Mouse (Mus musculus) heart, adult 2 months (tissue): ENCODE results near the gene Cbfb. TPM values are rescaled to one million over a fixed set of nuclear protein-coding genes. Genes with fewer than 3 reads are reported as not detected.
"Not testable (repeated sequence)": the region's sequence is repeated elsewhere in the genome, so short reads cannot be mapped to it uniquely, and the experiment has no call there.

Experiments used
- DNase-seq, 2 experiments: peaks; one replicate each; pipeline ENCODE4 v3.0.0; 2021
- H3K27ac ChIP-seq: fragments of 200-600 bp; 2 replicates; pipeline ENCODE4 v1.8.1; 2022
- H3K27me3 ChIP-seq: fragments of 200-500 bp; 2 replicates; pipeline ENCODE4 v1.6.1; 2012; ENCODE audit warnings: mild to moderate bottlenecking, low read length, inconsistent platforms, mixed read lengths; ENCODE audit not compliant: control insufficient read depth, insufficient read depth
- H3K36me3 ChIP-seq: fragments of 200-500 bp; 2 replicates; pipeline ENCODE4 v1.6.1; 2012; ENCODE audit warnings: low read length, inconsistent platforms; ENCODE audit not compliant: control insufficient read depth, insufficient read depth
- H3K4me1 ChIP-seq: fragments of 200-500 bp; 2 replicates; pipeline ENCODE4 v1.6.1; 2011; ENCODE audit warnings: low read length; ENCODE audit not compliant: control insufficient read depth, insufficient read depth
- H3K4me3 ChIP-seq: fragments of 200-600 bp; 2 replicates; pipeline ENCODE4 v1.8.1; 2022
- H3K79me2 ChIP-seq: fragments of 200-500 bp; replicated peaks from 2 replicates; pipeline ENCODE4 v1.6.1; 2012; ENCODE audit warnings: mild to moderate bottlenecking, inconsistent platforms, low read length, moderate library complexity, mixed read lengths; ENCODE audit not compliant: control insufficient read depth, insufficient read depth
- H3K9ac ChIP-seq: fragments of 200-500 bp; 2 replicates; pipeline ENCODE4 v1.6.1; 2012; ENCODE audit warnings: low read depth, mild to moderate bottlenecking, control low read depth, inconsistent platforms, low read length, mixed read lengths
- CTCF ChIP-seq: fragments of 200-600 bp; IDR thresholded peaks from 2 replicates; pipeline ENCODE4 v1.8.1; 2022; ENCODE audit warnings: antibody characterized with exemption, mild to moderate bottlenecking, moderate library complexity
- EP300 ChIP-seq: fragments of 200-500 bp; IDR thresholded peaks from 2 replicates; pipeline ENCODE4 v1.6.1; 2011; ENCODE audit warnings: low read depth, low read length, control low read depth; ENCODE audit not compliant: insufficient read depth
- POLR2A ChIP-seq: fragments of 200-500 bp; IDR thresholded peaks from 2 replicates; pipeline ENCODE4 v1.6.1; 2011; ENCODE audit warnings: mild to moderate bottlenecking, low read depth, low read length, control low read depth; ENCODE audit not compliant: insufficient read depth
- WGBS: fragments of 180-500 bp; shearing (Covaris S2); methylation state at CpG from one replicate; pipeline ENCODE4 v1.1.7; 2018; 5-methylcytosine and 5-hydroxymethylcytosine counted together
- intact Hi-C: fragments of 180-260 bp; cut with DNase I; formaldehyde crosslinking; loops from one replicate; pipeline ENCODE4 v1.15.1; 2025
- polyA plus RNA-seq: library from polyadenylated mRNA; depleted of rRNA; stranded (reverse); fragments of >200 nt; gene quantifications from 2 replicates; pipeline ENCODE4 v1.2.3, GENCODE M21; 2012
- total RNA-seq, 2 experiments: library from RNA; stranded (reverse); gene quantifications; 2 replicates each; pipeline ENCODE4 v1.2.3; 2021

Cbfb gene
- total and polyA plus RNA-seq, 3 experiments: 6.4 to 23.8 (median 23.1) TPM

DNA sequence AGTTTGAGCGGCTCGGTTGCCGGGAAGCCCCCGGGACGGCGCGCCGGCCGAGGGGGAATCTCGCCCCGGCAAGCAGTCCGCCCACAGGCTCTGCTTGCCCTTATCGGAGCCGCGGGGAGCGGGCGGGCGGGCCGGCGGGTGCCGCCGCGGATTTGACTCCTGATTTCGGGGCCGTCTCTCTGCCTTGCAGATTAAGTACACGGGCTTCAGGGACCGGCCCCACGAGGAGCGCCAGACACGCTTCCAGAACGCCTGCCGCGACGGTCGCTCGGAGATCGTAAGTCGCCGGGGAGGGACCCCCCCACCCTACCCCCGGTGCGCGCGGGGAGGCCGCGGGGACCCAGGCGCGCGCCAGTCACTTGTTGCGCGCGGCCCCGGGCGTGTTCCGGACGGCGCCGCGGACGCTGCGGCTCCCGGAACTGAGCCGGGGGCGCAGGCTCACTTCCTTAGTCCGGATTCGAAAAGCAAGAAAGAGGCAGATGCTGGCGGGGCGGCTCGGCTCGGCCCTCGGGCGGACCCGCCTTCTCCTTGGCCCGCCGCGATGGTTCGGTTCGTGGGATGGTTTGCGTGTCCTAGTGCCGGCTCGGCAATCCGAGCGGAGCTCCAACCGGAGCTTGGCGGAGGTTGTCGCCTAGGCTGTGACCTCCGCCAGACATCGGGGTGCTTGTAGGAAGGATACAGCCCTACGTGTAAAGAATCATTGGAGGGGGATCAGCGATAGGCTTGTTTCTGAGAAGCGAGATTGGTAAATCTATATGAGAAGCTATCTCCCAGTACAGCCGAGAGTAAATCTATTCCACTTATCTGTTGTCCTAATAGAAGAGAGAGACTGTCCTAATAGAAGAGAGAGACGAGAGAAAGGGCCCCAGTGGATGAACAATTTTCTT, 885 bp downstream of the Cbfb start:
- H3K79me2 ChIP-seq: no peaks in the 10 kb centered on the region
- no peak for TF ChIP-seq EP300
- TF ChIP-seq POLR2A: 0 out of 2 replicates have a peak, but pooled peaks have one; percentile 14
- H3K27ac ChIP-seq: peak overlapping the region; percentile 94
- no peaks in the 10 kb centered on the region for H3K27me3 ChIP-seq
- peak; percentile 84 to 88 for DNase-seq
- intact Hi-C loops: loop anchor here (2.0 kb wide), 2 partner anchors 33 to 53 kb away; partner anchors contain the start of gene D230025D16Rik
- whole genome bisulfite sequencing: under 1% methylated on average over 82 of the region's 92 CpGs
- H3K4me1 ChIP-seq: peaks cover 1% of the 10 kb centered on the region; the same call in 1 of the 2 replicates
- peak overlapping the region; percentile 93 for H3K4me3 ChIP-seq
- peaks cover 7% of the 10 kb centered on the region for H3K36me3 ChIP-seq
- peak overlapping the region; percentile 90 for H3K9ac ChIP-seq

DNA sequence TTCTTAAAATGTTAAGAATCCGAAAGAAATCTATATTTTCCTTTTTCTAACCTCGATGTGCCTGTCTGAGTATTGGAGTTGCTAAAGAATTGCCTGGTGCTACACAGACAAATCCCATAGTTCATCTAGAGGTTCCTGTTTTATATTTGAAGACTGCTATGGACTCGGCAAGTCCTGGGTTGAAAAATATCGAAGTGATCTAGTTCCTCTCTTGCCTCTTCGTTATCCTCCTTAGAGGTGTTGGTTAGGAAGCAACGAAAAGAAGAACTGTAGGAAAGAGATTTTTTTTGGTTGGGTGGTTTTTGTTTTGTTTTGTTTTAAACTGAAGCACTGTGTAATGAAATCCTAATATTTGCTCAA, 1.5 kb downstream of the Cbfb start:
- intact Hi-C loops: no loop called here
- Histone ChIP-seq H3K4me3 (peak overlapping the region; percentile 93), H3K79me2 (no peaks in the 10 kb centered on the region), H3K27me3 (no peaks in the 10 kb centered on the region), H3K36me3 (peaks cover 7% of the 10 kb centered on the region), H3K9ac (no peak overlapping the region), H3K27ac (peak overlapping the region; percentile 94), H3K4me1 (peaks cover 1% of the 10 kb centered on the region; the same call in 1 of the 2 replicates)
- TF ChIP-seq EP300 (no peak), CTCF (no peak), POLR2A (no peak)
- DNase-seq: no peak
- WGBS: 20% methylated on average over 6 of the region's 6 CpGs

DNA sequence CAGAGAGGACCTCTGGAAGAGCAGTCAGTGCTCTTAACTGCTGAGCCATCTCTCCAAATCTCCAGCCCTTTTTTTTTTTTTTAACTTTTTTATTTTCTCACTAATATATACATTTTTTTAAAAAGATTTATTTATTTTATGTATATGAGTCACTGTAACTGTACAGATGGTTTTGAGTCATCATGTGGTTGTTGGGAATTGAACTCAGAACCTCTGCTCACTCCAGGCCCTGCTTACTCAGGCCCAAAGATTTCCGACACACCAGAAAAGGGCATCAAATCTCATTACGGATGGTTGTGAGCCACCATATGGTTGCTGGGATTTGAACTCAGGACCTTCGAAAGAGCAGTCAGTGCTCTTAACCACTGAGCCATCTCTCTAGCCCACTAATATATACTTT, 4.8 kb downstream of the Cbfb start:
- H3K27ac ChIP-seq, H3K4me1 ChIP-seq, H3K79me2 ChIP-seq, H3K36me3 ChIP-seq, H3K4me3 ChIP-seq, DNase-seq, intact Hi-C loops, H3K27me3 ChIP-seq, H3K9ac ChIP-seq: not testable (repeated sequence)
- WGBS: 97% methylated on average over 3 of the region's 3 CpGs

- no peak overlapping the region for H3K4me3 ChIP-seq
- peaks cover 3% of the 10 kb centered on the region; the same call in 1 of the 2 replicates for H3K79me2 ChIP-seq
- DNase-seq: no peak
- TF ChIP-seq POLR2A (no peak), CTCF (no peak), EP300 (no peak)
- H3K27ac ChIP-seq: no peak overlapping the region
- no peaks in the 10 kb centered on the region for H3K27me3 ChIP-seq
- peaks cover 7% of the 10 kb centered on the region; the same call in 1 of the 2 replicates for H3K36me3 ChIP-seq
- H3K9ac ChIP-seq: no peak overlapping the region
- peaks cover 1% of the 10 kb centered on the region for H3K4me1 ChIP-seq
- WGBS: 82% methylated on average over 6 of the region's 6 CpGs
- intact Hi-C loops: no loop called here
These were observed 7.8 kb downstream of the Cbfb start for GRCm38 (mm10) chr8:105178211-105178800.

GRCm38 (mm10) chr8:105182201-105182600, 11.7 kb downstream of the Cbfb start:
- no peak overlapping the region for H3K27ac ChIP-seq
- DNase-seq: no peak

More at GRCm38 (mm10) chr8:105182201-105182600, 11.7 kb downstream of the Cbfb start:
- no peak for TF ChIP-seq EP300
- TF ChIP-seq CTCF: no peak
- no peak for TF ChIP-seq POLR2A
- intact Hi-C loops: no loop called here
- no peak overlapping the region for H3K9ac ChIP-seq
- H3K4me3 ChIP-seq: no peak overlapping the region
- H3K4me1 ChIP-seq: no peaks in the 10 kb centered on the region; the same call in 1 of the 2 replicates
- WGBS: 58% methylated on average over 1 of the region's 1 CpGs
- H3K36me3 ChIP-seq: peaks cover 7% of the 10 kb centered on the region; the same call in 1 of the 2 replicates
- H3K79me2 ChIP-seq: peaks cover 5% of the 10 kb centered on the region; the same call in 1 of the 2 replicates
- no peaks in the 10 kb centered on the region for H3K27me3 ChIP-seq
